Mouse (Mus musculus): ENCODE results near the gene Selenoo. TPM values are rescaled to one million over a fixed set of nuclear protein-coding genes. Genes with fewer than 3 reads are reported as not detected.
A peak's percentile ranks its signal among the peaks of the same experiment; 100 is the strongest.

The Selenoo gene
- polyA plus RNA-seq, 1 experiment from 2014 or later, result 24.7 TPM

DNA sequence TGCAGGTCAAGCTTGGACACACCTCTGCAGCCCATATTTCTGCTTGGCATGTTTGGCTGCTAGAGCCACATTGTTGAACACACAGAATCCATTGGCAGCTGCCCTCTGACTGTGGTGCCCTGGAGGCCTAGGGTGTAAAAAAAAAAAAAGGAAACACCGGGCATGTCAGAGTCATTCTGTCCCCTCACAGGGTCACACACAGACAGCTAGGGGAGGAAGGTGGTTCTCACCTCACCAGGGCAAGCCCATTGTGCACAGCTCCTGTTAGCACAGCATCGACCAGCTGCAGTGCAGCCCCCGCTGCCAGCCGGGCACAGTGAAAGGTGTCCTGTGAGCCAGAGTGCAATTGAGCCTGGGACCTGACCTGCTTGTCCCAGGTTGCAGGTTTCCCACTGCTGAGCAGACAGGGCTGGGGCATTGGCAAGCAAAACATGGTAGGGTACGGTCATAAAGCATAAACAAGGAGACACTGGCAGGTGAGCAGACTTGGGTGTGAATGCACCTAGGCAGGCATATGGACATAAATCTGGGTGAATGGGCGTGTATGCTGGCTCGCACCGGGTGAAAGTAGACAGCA, 38.6 kb downstream of the Selenoo start:
- peak overlapping the region; percentile 49 for H3K4me3 ChIP-seq (ENCODE audit: low read depth, low read length)
- peak overlapping the region; percentile 62 for H3K9ac ChIP-seq (ENCODE audit: low read length)
- peak overlapping the region; percentile 75 for H3K4me2 ChIP-seq (ENCODE audit: low read length)
- peaks cover 16% of the 10 kb centered on the region for H3K4me1 ChIP-seq (ENCODE audit: control insufficient read depth, insufficient read depth, low read length)
- H3K27me3 ChIP-seq (replicated peaks; ENCODE audit: control insufficient read depth, insufficient read depth, low read length), result no peaks in the 10 kb centered on the region
- H3K27ac ChIP-seq (ENCODE audit: low read depth, low read length), result no peak overlapping the region
- ATAC-seq (no peak), DNase-seq (ENCODE audit: low spot score) (no peak)
- 0 out of 2 replicates have a peak, but pooled peaks cover 8% of the 10 kb centered on the region for H3K36me3 ChIP-seq (ENCODE audit: control insufficient read depth, insufficient read depth, low read length)
- 83% methylated on average over 8 of the region's 8 CpGs for WGBS
- no peaks in the 10 kb centered on the region for H3K9me3 ChIP-seq (replicated peaks; ENCODE audit: control insufficient read depth, low read length)

DNA sequence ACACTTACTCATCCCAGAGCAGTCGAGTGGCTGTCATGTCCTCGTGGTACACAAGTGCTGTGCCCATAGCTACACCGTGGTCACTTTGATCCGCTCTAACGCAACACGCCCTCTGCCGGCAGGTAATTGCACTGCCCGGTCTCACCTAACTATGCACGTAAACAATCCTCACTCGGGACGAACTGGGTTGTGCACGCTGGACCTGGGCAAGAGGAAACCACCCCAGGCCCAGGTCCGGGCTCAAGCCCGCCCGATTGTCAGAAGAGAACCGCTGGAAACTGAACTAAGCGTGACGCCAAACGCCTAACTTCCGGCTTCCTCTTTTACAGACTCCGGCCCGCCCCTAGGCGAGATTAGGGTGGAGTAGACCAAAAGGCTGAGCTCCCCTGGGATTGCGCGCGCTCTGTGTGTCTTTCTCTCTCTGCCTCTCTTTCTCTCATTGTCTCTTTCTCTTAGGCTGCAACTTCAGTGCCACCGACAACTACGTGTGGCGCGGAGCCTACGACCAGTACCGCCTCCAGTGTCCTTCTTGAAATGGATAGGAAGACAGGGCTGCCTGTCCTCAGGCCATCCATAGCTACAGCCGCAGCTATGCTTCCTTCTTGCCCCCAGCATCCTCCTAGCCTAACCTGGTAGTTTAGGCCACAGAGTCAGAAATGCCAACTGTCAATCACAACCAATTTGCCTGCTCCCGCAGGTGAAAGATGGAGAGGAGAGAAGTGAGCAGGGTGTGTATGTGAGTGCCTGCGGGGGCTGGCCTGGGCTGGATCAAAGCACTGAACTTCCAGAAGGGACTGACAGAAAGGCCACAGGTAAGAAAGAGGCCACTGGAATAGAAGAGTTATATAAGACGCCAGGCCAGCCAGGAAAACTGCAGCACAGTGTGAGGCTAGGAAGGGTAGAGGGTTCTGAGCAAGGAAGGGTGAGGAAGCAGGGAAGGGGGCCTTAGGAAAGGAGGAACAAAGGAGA, 39.8 kb downstream of the Selenoo start, which contains the start of gene Hdac10:
Gene Hdac10, minus strand, starts transcription at position 319 of the 969 bp plus-strand sequence.
- H3K4me3 ChIP-seq (ENCODE audit: low read depth, low read length), result peak within 1 kb of the TSS; percentile 49
- peaks cover 10% of the 10 kb centered on the region for H3K4me1 ChIP-seq (ENCODE audit: control insufficient read depth, insufficient read depth, low read length)
- WGBS, result 3% methylated on average over 36 of the region's 36 CpGs
- 0 out of 2 replicates have a peak, but pooled peaks cover 11% of the 10 kb centered on the region for H3K36me3 ChIP-seq (ENCODE audit: control insufficient read depth, insufficient read depth, low read length)
- H3K4me2 ChIP-seq (ENCODE audit: low read length), result peak within 1 kb of the TSS; percentile 75
- peak within 1 kb of the TSS; percentile 39 for H3K27ac ChIP-seq (ENCODE audit: low read depth, low read length)
- DNase-seq (ENCODE audit: low spot score), result peak; percentile 87
- peak; percentile 91 for ATAC-seq
- H3K9ac ChIP-seq (ENCODE audit: low read length), result peak within 1 kb of the TSS; percentile 62
- no peaks in the 10 kb centered on the region for H3K27me3 ChIP-seq (replicated peaks; ENCODE audit: control insufficient read depth, insufficient read depth, low read length)
- H3K9me3 ChIP-seq (replicated peaks; ENCODE audit: control insufficient read depth, low read length), result no peaks in the 10 kb centered on the region

DNA sequence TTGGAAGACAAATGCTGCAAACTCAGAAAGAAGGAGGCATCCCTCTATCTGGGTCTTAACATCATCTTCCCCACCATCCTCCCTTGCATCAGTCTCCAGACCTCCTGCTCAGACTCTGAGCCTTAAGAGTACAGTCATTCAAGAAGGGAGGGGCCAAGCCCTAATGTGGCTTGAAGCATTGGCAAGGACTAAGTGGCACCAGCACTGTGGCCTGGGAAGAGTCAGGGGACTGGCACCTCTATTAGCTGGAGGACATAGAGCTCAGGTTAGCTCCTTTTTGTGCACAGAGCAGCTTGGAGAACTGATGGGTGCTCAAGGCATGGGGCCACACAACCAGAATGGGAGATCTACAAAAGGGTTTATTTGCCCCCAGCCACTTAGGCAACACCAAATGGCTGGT, 41.4 kb downstream of the Selenoo start:
- Histone ChIP-seq H3K27ac (ENCODE audit: low read depth, low read length) (no peak overlapping the region), H3K4me2 (ENCODE audit: low read length) (no peak overlapping the region), H3K27me3 (replicated peaks; ENCODE audit: control insufficient read depth, insufficient read depth, low read length) (no peaks in the 10 kb centered on the region), H3K9me3 (replicated peaks; ENCODE audit: control insufficient read depth, low read length) (no peaks in the 10 kb centered on the region), H3K4me1 (ENCODE audit: control insufficient read depth, insufficient read depth, low read length) (peaks cover 9% of the 10 kb centered on the region; the same call in 1 of the 2 replicates), H3K36me3 (ENCODE audit: control insufficient read depth, insufficient read depth, low read length) (0 out of 2 replicates have a peak, but pooled peaks cover 10% of the 10 kb centered on the region), H3K4me3 (ENCODE audit: low read depth, low read length) (no peak overlapping the region), H3K9ac (ENCODE audit: low read length) (no peak overlapping the region)
- ATAC-seq, result no peak
- no peak for DNase-seq (ENCODE audit: low spot score)

DNA sequence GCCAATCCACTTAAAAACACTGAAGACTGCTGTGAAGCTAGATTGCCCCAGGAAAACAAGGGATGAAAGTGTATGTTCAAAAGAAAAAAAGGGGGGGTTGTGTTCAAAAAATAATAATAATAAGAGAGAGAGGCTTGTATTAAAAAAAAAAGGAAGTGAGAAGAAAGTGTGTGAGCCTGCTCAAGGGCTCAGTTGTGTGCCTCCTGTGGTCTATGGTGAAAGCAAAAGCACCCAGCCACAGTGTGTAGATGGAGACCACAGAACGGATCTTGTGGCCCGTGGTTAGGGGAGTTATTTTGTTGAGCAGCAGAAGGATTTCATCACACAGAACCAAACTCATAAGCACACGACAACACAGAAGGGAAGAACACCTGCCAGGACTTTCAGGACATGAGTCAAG, 42.4 kb downstream of the Selenoo start:
- no peak overlapping the region for H3K4me3 ChIP-seq (ENCODE audit: low read depth, low read length)
- H3K4me2 ChIP-seq (ENCODE audit: low read length), result no peak overlapping the region
- H3K9me3 ChIP-seq (replicated peaks; ENCODE audit: control insufficient read depth, low read length), result no peaks in the 10 kb centered on the region
- ATAC-seq (no peak), DNase-seq (ENCODE audit: low spot score) (no peak)
- H3K27me3 ChIP-seq (replicated peaks; ENCODE audit: control insufficient read depth, insufficient read depth, low read length), result no peaks in the 10 kb centered on the region
- 0 out of 2 replicates have a peak, but pooled peaks cover 6% of the 10 kb centered on the region for H3K36me3 ChIP-seq (ENCODE audit: control insufficient read depth, insufficient read depth, low read length)
- H3K4me1 ChIP-seq (ENCODE audit: control insufficient read depth, insufficient read depth, low read length), result peaks cover 9% of the 10 kb centered on the region; the same call in 1 of the 2 replicates
- WGBS, result 90% methylated on average over 3 of the region's 3 CpGs
- no peak overlapping the region for H3K9ac ChIP-seq (ENCODE audit: low read length)
- H3K27ac ChIP-seq (ENCODE audit: low read depth, low read length), result no peak overlapping the region

DNA sequence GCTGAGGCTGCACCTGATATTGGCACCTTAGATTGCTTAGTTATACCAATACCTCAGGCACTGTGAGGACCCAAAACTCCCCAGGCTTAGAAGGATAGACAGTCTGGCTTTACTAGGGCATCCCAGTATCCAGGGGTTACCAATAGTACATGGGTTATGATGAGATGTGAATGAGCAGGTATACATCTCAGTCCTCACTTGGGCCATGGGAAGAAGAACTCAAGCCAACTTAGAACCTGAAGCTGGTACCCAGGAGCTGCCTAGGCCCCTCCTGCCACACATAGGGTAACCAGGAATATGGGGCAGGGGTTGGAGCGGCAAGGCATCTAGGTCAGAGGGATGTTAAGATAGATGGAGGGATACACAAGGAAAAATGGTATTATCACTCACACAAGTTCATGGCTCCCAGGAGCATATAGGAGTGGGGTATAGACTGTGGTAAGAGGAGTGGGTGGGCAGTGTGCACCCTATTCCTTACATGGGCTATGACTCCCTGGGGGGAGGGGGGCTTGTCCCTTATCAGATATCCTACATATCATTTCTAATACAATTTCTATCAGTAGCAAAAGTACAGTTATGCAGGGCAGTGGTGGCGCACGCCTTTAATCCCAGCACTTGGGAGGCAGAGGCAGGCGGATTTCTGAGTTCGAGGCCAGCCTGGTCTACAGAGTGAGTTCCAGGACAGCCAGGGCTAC, 47.7 kb downstream of the Selenoo start:
- no peak overlapping the region for H3K9ac ChIP-seq (ENCODE audit: low read length)
- no peak for DNase-seq (ENCODE audit: low spot score)
- no peaks in the 10 kb centered on the region for H3K27me3 ChIP-seq (replicated peaks; ENCODE audit: control insufficient read depth, insufficient read depth, low read length)
- no peak overlapping the region for H3K27ac ChIP-seq (ENCODE audit: low read depth, low read length)
- H3K9me3 ChIP-seq (replicated peaks; ENCODE audit: control insufficient read depth, low read length), result no peaks in the 10 kb centered on the region
- 0 out of 2 replicates have a peak, but pooled peaks cover 6% of the 10 kb centered on the region for H3K36me3 ChIP-seq (ENCODE audit: control insufficient read depth, insufficient read depth, low read length)
- H3K4me1 ChIP-seq (ENCODE audit: control insufficient read depth, insufficient read depth, low read length), result peaks cover 11% of the 10 kb centered on the region
- H3K4me2 ChIP-seq (ENCODE audit: low read length), result no peak overlapping the region
- H3K4me3 ChIP-seq (ENCODE audit: low read depth, low read length), result no peak overlapping the region
- ATAC-seq, result no peak
- 98% methylated on average over 5 of the region's 5 CpGs for WGBS

DNA sequence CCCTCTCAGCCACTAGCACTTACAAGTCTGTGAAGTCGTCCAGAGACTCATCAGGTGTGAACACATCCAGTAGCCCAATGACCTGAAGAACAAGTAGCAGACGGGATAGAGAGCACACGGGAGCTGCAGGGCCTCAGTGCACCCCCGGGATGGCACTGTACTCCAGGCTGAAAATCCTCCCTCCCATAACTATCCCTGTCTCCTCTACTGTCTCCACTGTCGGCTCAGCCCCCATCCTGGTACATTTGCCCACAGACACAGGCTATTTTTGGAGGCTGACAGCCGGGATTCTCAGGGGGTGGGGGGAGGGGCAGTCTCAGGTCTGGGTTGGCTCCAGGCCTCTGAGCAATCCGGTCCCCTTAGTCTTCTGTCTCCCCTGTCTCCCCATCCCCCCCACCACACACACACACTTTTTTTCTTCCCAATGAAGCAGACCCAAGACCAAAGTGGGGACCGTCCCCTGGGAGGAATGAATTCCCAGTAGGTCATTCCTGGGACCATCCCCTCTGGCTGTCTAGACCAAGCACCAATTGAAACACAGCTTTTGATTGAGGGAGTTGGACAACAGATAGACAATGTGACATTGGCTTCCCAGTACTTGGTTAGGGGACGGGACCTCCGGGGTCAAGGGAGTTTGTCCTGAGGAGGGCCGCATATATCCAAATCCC, 48.6 kb downstream of the Selenoo start:
- no peak overlapping the region for H3K9ac ChIP-seq (ENCODE audit: low read length)
- no peak overlapping the region for H3K4me2 ChIP-seq (ENCODE audit: low read length)
- H3K4me3 ChIP-seq (ENCODE audit: low read depth, low read length), result no peak overlapping the region
- H3K4me1 ChIP-seq (ENCODE audit: control insufficient read depth, insufficient read depth, low read length), result peaks cover 11% of the 10 kb centered on the region
- H3K27ac ChIP-seq (ENCODE audit: low read depth, low read length), result no peak overlapping the region
- DNase-seq (ENCODE audit: low spot score), result no peak
- ATAC-seq, result no peak
- H3K36me3 ChIP-seq (ENCODE audit: control insufficient read depth, insufficient read depth, low read length), result peaks cover 4% of the 10 kb centered on the region; the same call in 1 of the 2 replicates
- H3K27me3 ChIP-seq (replicated peaks; ENCODE audit: control insufficient read depth, insufficient read depth, low read length), result no peaks in the 10 kb centered on the region
- 77% methylated on average over 11 of the region's 11 CpGs for WGBS
- H3K9me3 ChIP-seq (replicated peaks; ENCODE audit: control insufficient read depth, low read length), result no peaks in the 10 kb centered on the region

DNA sequence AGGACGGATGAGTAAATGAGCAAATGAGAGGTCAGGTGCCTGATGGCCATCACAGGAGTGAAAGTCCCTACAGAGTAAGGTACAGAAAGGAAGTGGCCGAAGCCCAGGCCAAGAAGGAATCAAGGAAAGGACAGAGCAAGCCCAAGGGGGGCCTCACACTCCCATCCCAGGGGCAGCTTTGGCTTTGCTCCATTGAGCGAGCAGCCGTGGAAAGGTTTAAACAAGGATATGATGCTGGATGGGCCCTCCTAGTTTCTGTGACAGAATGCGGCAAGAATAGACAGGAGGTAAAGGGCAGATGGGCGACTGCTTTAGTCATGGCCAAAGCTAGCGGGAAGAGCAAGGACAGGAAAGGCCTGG, 49.1 kb downstream of the Selenoo start:
- Histone ChIP-seq H3K9ac (ENCODE audit: low read length) (no peak overlapping the region), H3K36me3 (ENCODE audit: control insufficient read depth, insufficient read depth, low read length) (peaks cover 6% of the 10 kb centered on the region; the same call in 1 of the 2 replicates), H3K9me3 (replicated peaks; ENCODE audit: control insufficient read depth, low read length) (no peaks in the 10 kb centered on the region), H3K4me1 (ENCODE audit: control insufficient read depth, insufficient read depth, low read length) (peaks cover 11% of the 10 kb centered on the region), H3K4me3 (ENCODE audit: low read depth, low read length) (no peak overlapping the region), H3K27me3 (replicated peaks; ENCODE audit: control insufficient read depth, insufficient read depth, low read length) (no peaks in the 10 kb centered on the region), H3K4me2 (ENCODE audit: low read length) (no peak overlapping the region), H3K27ac (ENCODE audit: low read depth, low read length) (no peak overlapping the region)
- 88% methylated on average over 7 of the region's 7 CpGs for WGBS
- ATAC-seq (no peak), DNase-seq (ENCODE audit: low spot score) (no peak)

DNA sequence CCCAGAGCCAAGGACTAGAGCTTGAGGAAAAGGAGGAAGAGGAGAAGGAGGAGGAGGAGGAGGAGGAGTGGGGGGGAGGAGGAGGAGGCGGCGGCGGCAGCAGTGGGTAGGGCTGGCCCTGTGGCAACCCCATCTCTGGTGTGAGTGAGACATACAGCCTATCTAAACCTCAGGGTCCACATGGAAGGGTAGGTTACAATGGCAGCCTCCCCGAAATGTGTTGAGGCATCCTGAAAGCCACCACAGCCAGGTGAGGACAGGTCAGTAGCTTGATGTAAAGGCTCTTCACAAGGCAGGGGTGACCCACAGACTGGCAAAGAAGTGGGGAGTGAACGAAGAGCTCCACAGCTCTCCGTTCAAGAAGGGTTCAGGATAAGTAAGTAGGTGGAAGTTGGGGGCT, 49.6 kb downstream of the Selenoo start:
- Histone ChIP-seq H3K27me3 (replicated peaks; ENCODE audit: control insufficient read depth, insufficient read depth, low read length) (no peaks in the 10 kb centered on the region), H3K27ac (ENCODE audit: low read depth, low read length) (no peak overlapping the region), H3K9ac (ENCODE audit: low read length) (no peak overlapping the region), H3K4me2 (ENCODE audit: low read length) (no peak overlapping the region), H3K4me3 (ENCODE audit: low read depth, low read length) (no peak overlapping the region), H3K9me3 (replicated peaks; ENCODE audit: control insufficient read depth, low read length) (no peaks in the 10 kb centered on the region), H3K36me3 (ENCODE audit: control insufficient read depth, insufficient read depth, low read length) (peaks cover 11% of the 10 kb centered on the region; the same call in 1 of the 2 replicates), H3K4me1 (ENCODE audit: control insufficient read depth, insufficient read depth, low read length) (peaks cover 11% of the 10 kb centered on the region)
- no peak for DNase-seq (ENCODE audit: low spot score)
- 98% methylated on average over 6 of the region's 6 CpGs for WGBS
- no peak for ATAC-seq

Measured in forebrain, embryonic 14.5 days (tissue).